Mouse (Mus musculus) erythroblast, embryonic 14.5 days (primary cell): ENCODE data around the gene Cttnbp2.

Source experiments
- GATA1 ChIP-seq: IDR thresholded peaks from 2 replicates; pipeline ENCODE4 v1.6.1; 2012; ENCODE audit warnings: low read length, inconsistent platforms, mixed read lengths
- TAL1 ChIP-seq: IDR thresholded peaks from 3 replicates; pipeline ENCODE4 v1.6.1; 2012; ENCODE audit warnings: low read length, inconsistent platforms, mixed read lengths

DNA sequence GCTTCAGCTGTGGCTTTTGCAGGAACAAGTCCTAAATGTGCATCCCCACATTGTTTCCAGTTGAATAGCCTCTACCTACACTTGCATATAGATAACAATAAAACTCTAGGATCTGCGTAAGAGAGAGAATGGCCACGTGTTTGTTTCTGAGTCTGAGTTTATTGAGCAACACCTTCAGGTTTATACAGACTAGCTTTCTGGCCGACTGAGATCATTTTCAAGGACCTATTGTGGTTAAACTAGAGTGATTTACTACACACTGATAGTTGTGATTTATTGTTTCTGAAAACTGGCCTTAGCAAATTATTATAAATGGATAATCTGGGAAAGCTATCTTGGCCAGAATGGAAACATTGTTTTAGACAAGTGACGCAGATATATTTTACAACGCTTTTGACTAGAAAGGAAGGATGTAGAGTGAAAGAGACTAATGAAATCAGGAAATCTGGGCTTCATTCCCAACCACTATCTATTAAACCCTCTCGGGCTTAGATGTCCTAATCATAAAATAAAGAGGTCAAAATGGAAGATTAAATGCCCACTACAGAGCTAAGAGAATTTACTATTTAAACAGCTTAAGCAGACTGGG is 96.7 kb downstream of the Cttnbp2 start:
- TF ChIP-seq GATA1 (no peak), TAL1 (no peak)
